Mouse (Mus musculus) midbrain, embryonic 16.5 days (tissue): ENCODE measurements around the gene Tex19.1. TPM values are rescaled to one million over a fixed set of nuclear protein-coding genes. Genes with fewer than 3 reads are reported as not detected.
"Not testable (repeated sequence)": the region's sequence is repeated elsewhere in the genome, so short reads cannot be mapped to it uniquely, and the experiment has no call there.

Experiments used
- ATAC-seq: fragments of 200-750 bp; cut with Nextera tagmentation; 2 replicates; pipeline ENCODE4 v1.8.0; 2017; ENCODE audit warnings: moderate TSS enrichment
- H3K27ac ChIP-seq: fragments of 300-500 bp; sonication (generic); 2 replicates; pipeline ENCODE4 v1.5.1; 2014; ENCODE audit warnings: mild to moderate bottlenecking, low read length, mixed read lengths
- H3K27me3 ChIP-seq: fragments of 300-500 bp; sonication (generic); 2 replicates; pipeline ENCODE4 v1.6.1; 2014; ENCODE audit warnings: low read depth, low read length, mixed read lengths; ENCODE audit not compliant: control insufficient read depth, insufficient read depth
- H3K36me3 ChIP-seq: fragments of 300-500 bp; sonication (generic); 2 replicates; pipeline ENCODE4 v1.6.1; 2014; ENCODE audit warnings: mild to moderate bottlenecking, low read length, moderate library complexity, mixed read lengths; ENCODE audit not compliant: control insufficient read depth, insufficient read depth
- H3K4me1 ChIP-seq: fragments of 300-500 bp; sonication (generic); 2 replicates; pipeline ENCODE4 v1.6.1; 2014; ENCODE audit warnings: mild to moderate bottlenecking, low read length, mixed read lengths; ENCODE audit not compliant: control insufficient read depth, insufficient read depth
- H3K4me2 ChIP-seq: fragments of 300-500 bp; sonication (generic); 2 replicates; pipeline ENCODE4 v1.6.1; 2014; ENCODE audit warnings: mild to moderate bottlenecking, low read length, mixed read lengths
- H3K4me3 ChIP-seq: fragments of 300-500 bp; sonication (generic); 2 replicates; pipeline ENCODE4 v1.5.1; 2014; ENCODE audit warnings: low read depth, mild to moderate bottlenecking, low read length, moderate library complexity, mixed read lengths
- H3K9ac ChIP-seq: fragments of 300-500 bp; sonication (generic); 2 replicates; pipeline ENCODE4 v1.6.1; 2014; ENCODE audit warnings: low read depth, low read length, mixed read lengths
- H3K9me3 ChIP-seq: fragments of 300-500 bp; sonication (generic); replicated peaks from 2 replicates; pipeline ENCODE4 v1.6.1; 2014; ENCODE audit warnings: mild to moderate bottlenecking, low read length, mixed read lengths; ENCODE audit not compliant: control insufficient read depth, poor library complexity, severe bottlenecking
- WGBS: fragments of 180-500 bp; shearing (Covaris S2); extraction: QIAGEN DNeasy Blood & Tissue Kit; methylation state at CpG from one replicate; pipeline ENCODE4 v1.1.7; 2014; 5-methylcytosine and 5-hydroxymethylcytosine counted together
- polyA plus RNA-seq: library from polyadenylated mRNA; unstranded; fragments of >200 nt; fragmentation: Nextera tagmentation; extraction: Ambion mirVana; gene quantifications from 2 replicates; pipeline ENCODE4 v1.2.1, GENCODE M21; 2015

Tex19.1 gene
- polyA plus RNA-seq: not detected in 2 replicates

- ATAC-seq: no peak
- Histone ChIP-seq H3K9ac (no peak within 1 kb of the TSS), H3K27ac (no peak within 1 kb of the TSS), H3K36me3 (no peaks in the 10 kb centered on the region), H3K4me1 (no peaks in the 10 kb centered on the region), H3K4me3 (no peak within 1 kb of the TSS), H3K27me3 (no peaks in the 10 kb centered on the region), H3K9me3 (no peaks in the 10 kb centered on the region), H3K4me2 (no peak within 1 kb of the TSS)
- WGBS: 92% methylated on average over 22 of the region's 22 CpGs
Observed at GRCm38 (mm10) chr11:121145865-121146264, at the start of gene Tex19.1. Gene Tex19.1 (plus strand): TSS chr11:121146143.

GRCm38 (mm10) chr11:121099762-121100161 is 46.2 kb upstream of the Tex19.1 start:
- Histone ChIP-seq H3K27ac (no peak overlapping the region), H3K27me3 (no peaks in the 10 kb centered on the region), H3K4me1 (no peaks in the 10 kb centered on the region), H3K36me3 (no peaks in the 10 kb centered on the region), H3K4me2 (no peak overlapping the region), H3K9ac (no peak overlapping the region), H3K4me3 (no peak overlapping the region), H3K9me3 (no peaks in the 10 kb centered on the region)
- WGBS: 78% methylated on average over 7 of the region's 7 CpGs
- no peak for ATAC-seq

- no peaks in the 10 kb centered on the region for H3K27me3 ChIP-seq
- H3K9ac ChIP-seq: no peak overlapping the region
- no peaks in the 10 kb centered on the region for H3K4me1 ChIP-seq
- H3K27ac ChIP-seq: no peak overlapping the region
- H3K36me3 ChIP-seq: no peaks in the 10 kb centered on the region
- no peak for ATAC-seq
- no peak overlapping the region for H3K4me2 ChIP-seq
- WGBS: 70% methylated on average over 7 of the region's 7 CpGs
- no peak overlapping the region for H3K4me3 ChIP-seq
- H3K9me3 ChIP-seq: no peaks in the 10 kb centered on the region
Observed at GRCm38 (mm10) chr11:121100692-121101091, 45.3 kb upstream of the Tex19.1 start.

GRCm38 (mm10) chr11:121101124-121101805 is 44.7 kb upstream of the Tex19.1 start:
- H3K27ac ChIP-seq: no peak overlapping the region
- H3K4me1 ChIP-seq: no peaks in the 10 kb centered on the region
- H3K9me3 ChIP-seq: no peaks in the 10 kb centered on the region
- no peak overlapping the region for H3K4me2 ChIP-seq
- WGBS: 87% methylated on average over 4 of the region's 4 CpGs
- ATAC-seq: no peak
- H3K4me3 ChIP-seq: no peak overlapping the region
- H3K9ac ChIP-seq: no peak overlapping the region
- no peaks in the 10 kb centered on the region for H3K36me3 ChIP-seq
- no peaks in the 10 kb centered on the region for H3K27me3 ChIP-seq

- H3K9ac ChIP-seq, H3K27me3 ChIP-seq, H3K4me1 ChIP-seq, ATAC-seq, H3K27ac ChIP-seq, H3K4me2 ChIP-seq, H3K36me3 ChIP-seq, H3K9me3 ChIP-seq, H3K4me3 ChIP-seq: not testable (repeated sequence)
- WGBS: 71% methylated on average over 1 of the region's 1 CpGs
Observed at GRCm38 (mm10) chr11:121107242-121107641, 38.7 kb upstream of the Tex19.1 start.

GRCm38 (mm10) chr11:121108061-121108460 is 37.9 kb upstream of the Tex19.1 start:
- no peaks in the 10 kb centered on the region for H3K36me3 ChIP-seq
- no peak overlapping the region for H3K4me3 ChIP-seq
- no peak for ATAC-seq
- 76% methylated on average over 9 of the region's 9 CpGs for WGBS
- no peaks in the 10 kb centered on the region for H3K9me3 ChIP-seq
- no peaks in the 10 kb centered on the region for H3K27me3 ChIP-seq
- no peak overlapping the region for H3K9ac ChIP-seq
- H3K4me1 ChIP-seq: no peaks in the 10 kb centered on the region
- H3K27ac ChIP-seq: no peak overlapping the region
- H3K4me2 ChIP-seq: no peak overlapping the region

GRCm38 (mm10) chr11:121109986-121110385 is 36.0 kb upstream of the Tex19.1 start:
- Histone ChIP-seq H3K4me1 (no peaks in the 10 kb centered on the region), H3K4me2 (no peak overlapping the region), H3K9me3 (no peaks in the 10 kb centered on the region), H3K36me3 (no peaks in the 10 kb centered on the region), H3K27ac (no peak overlapping the region), H3K9ac (no peak overlapping the region), H3K27me3 (no peaks in the 10 kb centered on the region), H3K4me3 (no peak overlapping the region)
- peak; percentile 25; the same call in 1 of the 2 replicates for ATAC-seq
- 8% methylated on average over 2 of the region's 2 CpGs for WGBS

- no peaks in the 10 kb centered on the region for H3K36me3 ChIP-seq
- no peak overlapping the region for H3K4me3 ChIP-seq
- H3K4me2 ChIP-seq: no peak overlapping the region
- no peaks in the 10 kb centered on the region for H3K9me3 ChIP-seq
- no peaks in the 10 kb centered on the region for H3K4me1 ChIP-seq
- 92% methylated on average over 3 of the region's 3 CpGs for WGBS
- H3K9ac ChIP-seq: no peak overlapping the region
- ATAC-seq: no peak
- H3K27me3 ChIP-seq: no peaks in the 10 kb centered on the region
- no peak overlapping the region for H3K27ac ChIP-seq
Observed at GRCm38 (mm10) chr11:121111051-121111450, 34.9 kb upstream of the Tex19.1 start.

GRCm38 (mm10) chr11:121111601-121112000 is 34.3 kb upstream of the Tex19.1 start:
- Histone ChIP-seq H3K9me3 (no peaks in the 10 kb centered on the region), H3K4me3 (no peak overlapping the region), H3K36me3 (no peaks in the 10 kb centered on the region), H3K9ac (no peak overlapping the region), H3K4me2 (no peak overlapping the region), H3K4me1 (no peaks in the 10 kb centered on the region), H3K27ac (no peak overlapping the region), H3K27me3 (no peaks in the 10 kb centered on the region)
- WGBS: 77% methylated on average over 1 of the region's 1 CpGs
- ATAC-seq: no peak
